Mouse (Mus musculus): ENCODE measurements at regions not wholly inside any gene's neighbourhood (a gene's known extent, or its start where the extent isn't known, plus 50 kb on each side); places are given as distances from the start of the nearest gene placed in this dataset.

DNA sequence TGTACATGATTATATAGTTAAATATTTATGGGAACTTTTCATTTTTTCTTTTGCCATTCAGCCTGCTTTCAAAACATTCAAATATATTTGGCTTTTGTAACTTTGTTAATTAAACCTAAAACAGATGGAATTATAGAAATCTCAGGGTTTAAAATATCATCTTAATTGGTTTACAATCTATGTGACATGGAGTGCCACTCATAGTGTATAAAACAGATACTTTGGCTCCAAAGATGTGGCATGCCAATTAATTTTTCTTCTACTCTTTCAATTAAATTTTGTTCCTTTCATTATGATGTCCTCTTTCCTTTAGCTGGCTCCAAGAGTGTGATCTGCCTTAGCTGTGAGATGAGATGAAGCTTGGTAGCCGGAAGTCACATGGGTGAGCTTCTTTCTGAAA is 103.0 kb downstream of the Neurod6 start:
- H3K27ac ChIP-seq: no peak overlapping the region
- H3K9me3 ChIP-seq (replicated peaks): no peaks in the 10 kb centered on the region
- H3K9ac ChIP-seq: no peak overlapping the region
- ATAC-seq (replicated peaks; ENCODE audit: insufficient number of reproducible peaks, insufficient read depth, low FRiP score, low read depth): no peak
- no peaks in the 10 kb centered on the region for H3K27me3 ChIP-seq
- no peak overlapping the region for H3K4me2 ChIP-seq
- H3K4me3 ChIP-seq: no peak overlapping the region
- 89% methylated on average over 1 of the region's 1 CpGs for WGBS
- H3K36me3 ChIP-seq: no peaks in the 10 kb centered on the region
- no peaks in the 10 kb centered on the region for H3K4me1 ChIP-seq (replicated peaks)

DNA sequence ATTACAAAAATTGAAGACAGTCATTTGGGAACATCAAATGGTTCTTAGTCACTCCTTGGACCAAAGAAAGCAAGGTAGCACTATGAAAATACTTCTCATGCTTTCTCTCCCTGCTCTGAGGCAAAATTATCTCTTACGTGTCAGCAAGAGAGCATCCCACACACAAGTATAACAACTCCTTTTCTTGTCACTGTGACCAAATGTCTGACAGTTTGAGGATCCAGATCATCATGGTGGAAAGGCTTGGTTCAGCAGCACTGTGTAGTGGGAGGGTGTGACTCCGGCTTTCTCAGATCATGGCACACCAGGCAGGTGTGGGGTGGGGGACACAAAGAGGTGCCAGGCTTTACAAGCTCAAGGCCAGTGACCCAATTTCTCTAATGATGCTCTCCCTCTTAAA is 113.5 kb downstream of the Neurod6 start:
- ATAC-seq (replicated peaks; ENCODE audit: insufficient number of reproducible peaks, insufficient read depth, low FRiP score, low read depth): no peak
- H3K4me2 ChIP-seq: no peak overlapping the region
- WGBS: 86% methylated on average over 2 of the region's 2 CpGs

DNA sequence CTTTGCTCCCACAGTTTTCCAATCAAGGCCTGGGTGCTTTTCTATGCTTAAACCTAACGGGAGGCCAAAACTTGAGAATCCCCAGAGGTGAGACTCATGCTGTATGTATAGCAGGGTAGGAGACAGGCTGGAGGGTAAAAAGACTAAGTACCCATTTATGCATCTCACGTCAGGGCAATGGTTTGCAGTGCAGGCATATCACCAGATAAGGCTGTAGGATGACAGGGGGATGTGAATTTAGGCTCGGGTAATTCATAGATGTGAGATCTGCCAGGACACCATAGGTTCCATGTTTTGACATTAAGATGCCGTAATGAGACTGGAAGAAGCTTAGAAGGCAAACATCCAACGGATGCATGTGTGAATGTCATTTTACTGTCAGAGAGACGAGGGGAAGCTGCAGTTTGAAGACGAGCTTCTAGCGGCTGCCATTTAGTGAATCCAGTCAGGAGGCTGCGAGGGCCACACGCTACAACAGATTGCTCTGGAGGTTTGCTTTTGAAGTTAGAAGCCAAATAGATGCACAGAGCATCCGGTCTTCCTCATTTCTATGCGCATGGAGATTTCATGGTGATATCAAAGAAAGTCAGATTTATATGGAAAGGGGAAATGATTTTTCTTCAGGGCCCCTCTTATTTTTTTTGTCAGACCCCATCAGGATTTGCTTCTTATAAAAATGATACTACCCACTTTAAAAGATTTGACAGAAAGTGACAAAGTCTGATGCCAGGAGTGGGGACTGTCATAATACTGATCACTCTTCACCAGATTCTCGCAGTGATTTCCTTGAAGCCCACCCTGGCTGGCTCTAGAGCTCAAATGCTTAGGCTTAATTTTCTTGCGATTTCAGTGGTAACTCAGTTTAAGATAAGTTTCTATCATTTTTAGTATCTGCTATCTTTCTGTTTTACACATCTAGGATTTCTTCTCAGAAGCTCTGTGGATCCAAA is 113.8 kb downstream of the Adcyap1r1 start:
- WGBS: 68% methylated on average over 14 of the region's 14 CpGs
- Histone ChIP-seq H3K9ac (no peak overlapping the region), H3K27me3 (no peaks in the 10 kb centered on the region), H3K4me3 (no peak overlapping the region), H3K27ac (no peak overlapping the region), H3K36me3 (no peaks in the 10 kb centered on the region), H3K4me1 (replicated peaks) (no peaks in the 10 kb centered on the region), H3K9me3 (replicated peaks) (no peaks in the 10 kb centered on the region), H3K4me2 (no peak overlapping the region)
- ATAC-seq (replicated peaks; ENCODE audit: insufficient number of reproducible peaks, insufficient read depth, low FRiP score, low read depth): no peak

More for the DNA sequence above, 113.5 kb downstream of the Neurod6 start:
- H3K9ac ChIP-seq: no peak overlapping the region
- no peaks in the 10 kb centered on the region for H3K9me3 ChIP-seq (replicated peaks)
- no peak overlapping the region for H3K27ac ChIP-seq
- H3K4me3 ChIP-seq: no peak overlapping the region
- no peaks in the 10 kb centered on the region for H3K36me3 ChIP-seq
- H3K4me1 ChIP-seq (replicated peaks): no peaks in the 10 kb centered on the region
- H3K27me3 ChIP-seq: no peaks in the 10 kb centered on the region

DNA sequence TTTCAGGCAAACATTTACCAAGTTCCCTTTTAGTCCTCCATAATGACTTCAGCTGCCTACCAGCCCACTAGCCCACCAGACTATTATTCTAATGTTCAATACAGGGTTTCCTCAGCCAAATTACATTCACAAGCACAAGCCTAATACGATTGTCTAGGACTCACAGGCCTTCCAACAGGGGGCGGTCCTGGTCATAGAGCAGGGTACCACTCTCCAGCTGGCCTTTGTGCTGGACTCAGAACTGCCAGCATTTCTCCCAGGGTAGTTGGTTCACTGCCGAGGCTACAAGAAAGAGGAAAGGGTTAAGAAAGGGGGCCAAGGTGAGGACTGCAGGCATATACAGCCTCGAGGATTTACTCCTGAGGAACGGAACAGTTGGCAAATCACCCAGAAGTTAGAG is 108.8 kb downstream of the Adcyap1r1 start:
- Histone ChIP-seq H3K27me3 (no peaks in the 10 kb centered on the region), H3K4me3 (no peak overlapping the region), H3K27ac (no peak overlapping the region), H3K9me3 (replicated peaks) (no peaks in the 10 kb centered on the region), H3K36me3 (no peaks in the 10 kb centered on the region), H3K9ac (no peak overlapping the region), H3K4me2 (no peak overlapping the region), H3K4me1 (replicated peaks) (no peaks in the 10 kb centered on the region)
- ATAC-seq (replicated peaks; ENCODE audit: insufficient number of reproducible peaks, insufficient read depth, low FRiP score, low read depth): no peak
- WGBS: 64% methylated on average over 5 of the region's 5 CpGs

DNA sequence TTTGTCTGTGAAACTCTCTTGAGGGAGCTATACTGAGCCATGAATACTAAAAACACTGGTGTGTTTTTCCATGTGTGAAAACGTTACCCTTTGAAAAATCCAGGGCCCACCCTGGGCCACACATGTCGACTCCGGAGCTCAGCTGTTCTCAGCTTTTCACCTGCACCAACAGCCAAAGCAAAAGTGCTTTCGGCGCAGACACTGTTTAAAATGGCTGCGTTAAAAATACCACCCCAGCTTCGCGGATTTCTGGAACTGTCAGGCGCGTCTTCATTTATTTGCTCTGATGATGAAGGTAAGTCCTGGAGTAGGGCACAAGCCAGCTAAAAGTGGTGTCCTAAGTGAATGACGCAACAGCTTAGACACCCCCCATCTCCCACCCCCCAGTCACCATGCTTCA is 108.0 kb downstream of the Adcyap1r1 start:
- WGBS: 80% methylated on average over 11 of the region's 11 CpGs
- Histone ChIP-seq H3K27ac (no peak overlapping the region), H3K4me1 (replicated peaks) (no peaks in the 10 kb centered on the region), H3K4me3 (no peak overlapping the region), H3K9me3 (replicated peaks) (no peaks in the 10 kb centered on the region), H3K27me3 (no peaks in the 10 kb centered on the region), H3K4me2 (no peak overlapping the region), H3K9ac (no peak overlapping the region), H3K36me3 (no peaks in the 10 kb centered on the region)
- ATAC-seq (replicated peaks; ENCODE audit: insufficient number of reproducible peaks, insufficient read depth, low FRiP score, low read depth): no peak

Measured in heart, embryonic 15.5 days (tissue).